Mouse (Mus musculus): ENCODE data around the gene Shprh. TPM values are rescaled to one million over a fixed set of nuclear protein-coding genes. Genes with fewer than 3 reads are reported as not detected.
"Not testable (repeated sequence)": the region's sequence is repeated elsewhere in the genome, so short reads cannot be mapped to it uniquely, and the experiment has no call there.

Gene Shprh
- polyA plus RNA-seq, 1 experiment from 2014 or later: 16.9 TPM

GRCm38 (mm10) chr10:11253581-11253980 is 104.4 kb downstream of the Shprh start:
- 78% methylated on average over 4 of the region's 4 CpGs for WGBS
- not testable (repeated sequence) for H3K4me3 ChIP-seq (ENCODE audit: low read depth, low read length)

GRCm38 (mm10) chr10:11260119-11260518 is 110.9 kb downstream of the Shprh start:
- ATAC-seq (ENCODE audit: low read depth) (no peak), DNase-seq (ENCODE audit: low spot score) (no peak)
- Histone ChIP-seq H3K9ac (ENCODE audit: low read depth, low read length) (no peak overlapping the region), H3K27me3 (replicated peaks; ENCODE audit: control insufficient read depth, insufficient read depth, low read length) (no peaks in the 10 kb centered on the region), H3K4me1 (ENCODE audit: control insufficient read depth, insufficient read depth, low read length) (no peaks in the 10 kb centered on the region), H3K9me3 (ENCODE audit: control insufficient read depth, low read length) (no peaks in the 10 kb centered on the region), H3K36me3 (ENCODE audit: control insufficient read depth, insufficient read depth, low read length) (no peaks in the 10 kb centered on the region), H3K4me2 (ENCODE audit: low read depth, low read length) (no peak overlapping the region), H3K4me3 (ENCODE audit: low read depth, low read length) (no peak overlapping the region), H3K27ac (replicated peaks; ENCODE audit: low read depth, low read length) (no peak overlapping the region)

More at GRCm38 (mm10) chr10:11253581-11253980, 104.4 kb downstream of the Shprh start:
- not testable (repeated sequence) for H3K36me3 ChIP-seq (ENCODE audit: control insufficient read depth, insufficient read depth, low read length); H3K27ac ChIP-seq (replicated peaks; ENCODE audit: low read depth, low read length); ATAC-seq (ENCODE audit: low read depth); H3K9me3 ChIP-seq (ENCODE audit: control insufficient read depth, low read length); DNase-seq (ENCODE audit: low spot score); H3K9ac ChIP-seq (ENCODE audit: low read depth, low read length); H3K4me2 ChIP-seq (ENCODE audit: low read depth, low read length); H3K27me3 ChIP-seq (replicated peaks; ENCODE audit: control insufficient read depth, insufficient read depth, low read length); H3K4me1 ChIP-seq (ENCODE audit: control insufficient read depth, insufficient read depth, low read length)

GRCm38 (mm10) chr10:11262292-11262691 is 113.1 kb downstream of the Shprh start:
- 84% methylated on average over 2 of the region's 2 CpGs for WGBS

GRCm38 (mm10) chr10:11263795-11264194 is 114.6 kb downstream of the Shprh start:
- not testable (repeated sequence) for H3K4me3 ChIP-seq (ENCODE audit: low read depth, low read length)

More at GRCm38 (mm10) chr10:11262292-11262691, 113.1 kb downstream of the Shprh start:
- H3K36me3 ChIP-seq (ENCODE audit: control insufficient read depth, insufficient read depth, low read length); H3K9ac ChIP-seq (ENCODE audit: low read depth, low read length); H3K27me3 ChIP-seq (replicated peaks; ENCODE audit: control insufficient read depth, insufficient read depth, low read length); ATAC-seq (ENCODE audit: low read depth); H3K4me1 ChIP-seq (ENCODE audit: control insufficient read depth, insufficient read depth, low read length); H3K9me3 ChIP-seq (ENCODE audit: control insufficient read depth, low read length); DNase-seq (ENCODE audit: low spot score); H3K27ac ChIP-seq (replicated peaks; ENCODE audit: low read depth, low read length); H3K4me2 ChIP-seq (ENCODE audit: low read depth, low read length); H3K4me3 ChIP-seq (ENCODE audit: low read depth, low read length): not testable (repeated sequence)

More at GRCm38 (mm10) chr10:11263795-11264194, 114.6 kb downstream of the Shprh start:
- not testable (repeated sequence) for ATAC-seq (ENCODE audit: low read depth); DNase-seq (ENCODE audit: low spot score); H3K9me3 ChIP-seq (ENCODE audit: control insufficient read depth, low read length); H3K27ac ChIP-seq (replicated peaks; ENCODE audit: low read depth, low read length); H3K9ac ChIP-seq (ENCODE audit: low read depth, low read length); H3K36me3 ChIP-seq (ENCODE audit: control insufficient read depth, insufficient read depth, low read length); H3K4me2 ChIP-seq (ENCODE audit: low read depth, low read length); H3K27me3 ChIP-seq (replicated peaks; ENCODE audit: control insufficient read depth, insufficient read depth, low read length); H3K4me1 ChIP-seq (ENCODE audit: control insufficient read depth, insufficient read depth, low read length)
- WGBS: 89% methylated on average over 2 of the region's 2 CpGs

Other genes starting within 250 kb of the Shprh start
- 0.04 TPM in 1 of 2 replicates, not detected in the other for gene Grm1, start 67.1 kb upstream of the Shprh start, polyA plus RNA-seq (2014; fragmentation: Nextera tagmentation; extraction: Ambion mirVana)
- 21.4 and 24.2 TPM in 2 replicates for gene Fbxo30, start 131.9 kb downstream of the Shprh start, polyA plus RNA-seq (2014; fragmentation: Nextera tagmentation; extraction: Ambion mirVana)
- gene Epm2a, start 194.0 kb downstream of the Shprh start, polyA plus RNA-seq (2014; fragmentation: Nextera tagmentation; extraction: Ambion mirVana): 0.90 and 1.0 TPM in 2 replicates